Mouse (Mus musculus): ENCODE results near the gene Mill2. TPM values are rescaled to one million over a fixed set of nuclear protein-coding genes. Genes with fewer than 3 reads are reported as not detected.
"Not testable (repeated sequence)": the region's sequence is repeated elsewhere in the genome, so short reads cannot be mapped to it uniquely, and the experiment has no call there.

Gene Mill2
- polyA plus RNA-seq (2015; fragmentation: Nextera tagmentation; extraction: Ambion mirVana) = 0.11 and 0.34 TPM in 2 replicates

DNA sequence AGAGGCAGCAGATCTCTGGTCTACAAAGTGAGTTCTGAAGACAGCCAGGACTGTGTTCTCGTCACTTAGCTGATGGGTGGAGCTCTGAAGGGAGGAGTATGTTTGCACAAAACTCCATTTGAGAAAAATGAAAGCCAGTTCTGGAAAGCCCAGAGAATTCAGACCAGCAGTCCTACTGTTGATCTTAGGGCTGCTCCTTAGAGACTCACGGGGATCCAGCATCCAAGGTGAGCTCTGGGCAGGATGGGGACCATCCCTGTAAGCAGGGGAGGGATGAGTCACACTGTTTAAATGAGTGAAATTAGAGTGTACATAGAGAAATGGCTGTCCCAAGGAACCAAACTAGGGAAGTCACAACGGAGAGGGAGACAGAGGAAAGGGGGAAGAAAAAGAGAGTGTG, at the start of gene Mill2:
Gene Mill2 (plus strand): TSS at position 102 of the 400 bp plus-strand sequence.
- Histone ChIP-seq H3K4me3 (peak within 1 kb of the TSS; percentile 32), H3K9me3 (replicated peaks) (no peaks in the 10 kb centered on the region), H3K27ac (0 out of 2 replicates have a peak within 1 kb of the TSS, but pooled peaks have one; percentile 3), H3K4me1 (0 out of 2 replicates have a peak, but pooled peaks cover 4% of the 10 kb centered on the region), H3K27me3 (no peaks in the 10 kb centered on the region), H3K4me2 (peak within 1 kb of the TSS; percentile 63), H3K9ac (peak within 1 kb of the TSS; percentile 55), H3K36me3 (ENCODE audit: poor library complexity, severe bottlenecking) (no peaks in the 10 kb centered on the region)
- no peak for ATAC-seq
- WGBS = 19% methylated on average over 3 of the region's 3 CpGs

DNA sequence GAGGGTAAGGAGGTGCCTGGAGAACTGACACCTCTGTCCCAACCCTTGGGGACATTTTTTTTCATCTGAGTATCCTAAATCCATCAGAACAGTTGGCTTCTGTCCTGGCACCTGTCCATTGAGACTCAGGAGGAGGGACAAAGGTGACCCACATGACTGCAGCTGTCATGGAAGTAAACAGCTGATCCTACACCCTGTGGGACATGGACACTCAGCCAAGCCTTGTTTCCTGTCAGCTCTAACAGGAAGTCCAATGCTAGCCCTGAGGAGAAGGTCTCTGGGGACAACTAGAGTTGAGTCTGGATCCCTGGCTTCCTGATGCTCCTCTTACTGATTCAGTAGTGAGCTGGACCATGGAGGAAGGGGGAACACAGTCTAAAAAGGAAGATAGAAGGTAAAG, 49.1 kb upstream of the Mill2 start:
- H3K27me3 ChIP-seq; H3K9ac ChIP-seq; H3K27ac ChIP-seq; H3K4me2 ChIP-seq; H3K4me3 ChIP-seq; H3K9me3 ChIP-seq (replicated peaks); H3K36me3 ChIP-seq (ENCODE audit: poor library complexity, severe bottlenecking); ATAC-seq; H3K4me1 ChIP-seq: not testable (repeated sequence)

DNA sequence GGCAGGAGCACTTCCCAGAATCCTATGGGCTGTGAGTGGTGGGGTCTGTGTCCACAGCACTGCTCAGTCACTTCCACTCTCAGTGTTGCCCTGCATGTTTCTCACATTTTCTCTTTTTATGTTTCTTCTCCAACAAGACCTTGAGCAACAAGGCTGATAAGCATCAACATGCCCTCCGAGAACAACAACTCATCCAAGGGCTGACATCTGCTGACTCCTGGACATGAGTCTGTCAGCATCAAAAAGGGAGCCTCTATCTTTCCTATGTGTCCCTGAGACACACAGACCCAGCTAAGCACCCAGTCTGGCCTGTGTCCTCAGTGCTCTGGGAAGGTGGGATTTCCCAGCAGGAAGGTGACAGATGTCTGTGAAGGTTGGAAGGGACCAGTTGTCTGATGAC, 41.3 kb upstream of the Mill2 start, which contains the start of gene Psg19:
Gene Psg19 (minus strand): TSS at position 101 of the 400 bp plus-strand sequence.
- H3K4me2 ChIP-seq = no peak within 1 kb of the TSS
- no peak for ATAC-seq
- no peak within 1 kb of the TSS for H3K9ac ChIP-seq

DNA sequence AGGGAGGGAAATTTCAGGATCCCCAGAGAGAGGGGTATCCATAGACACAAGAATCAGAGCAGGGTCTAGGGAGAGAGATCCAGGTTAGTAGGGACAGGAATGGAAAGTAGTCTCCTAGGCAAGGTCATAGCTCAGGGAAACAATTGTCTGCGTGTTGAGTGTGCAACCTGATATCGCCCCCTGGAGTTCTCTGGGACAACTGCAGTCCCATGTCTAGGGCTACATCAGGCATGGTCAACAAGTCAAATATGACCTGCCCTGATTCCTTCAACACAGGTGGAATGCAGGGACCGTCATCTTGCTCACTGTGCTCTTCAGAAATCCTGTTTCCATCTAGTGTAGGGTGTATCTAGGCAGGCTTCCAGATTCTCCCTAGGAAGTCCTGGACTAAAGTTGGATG, 40.6 kb upstream of the Mill2 start:
- WGBS = 45% methylated on average over 3 of the region's 3 CpGs
- Histone ChIP-seq H3K4me2 (no peak overlapping the region), H3K4me3 (no peak overlapping the region), H3K27me3 (no peaks in the 10 kb centered on the region), H3K4me1 (no peaks in the 10 kb centered on the region), H3K9me3 (replicated peaks) (no peaks in the 10 kb centered on the region), H3K36me3 (ENCODE audit: poor library complexity, severe bottlenecking) (no peaks in the 10 kb centered on the region), H3K27ac (no peak overlapping the region), H3K9ac (no peak overlapping the region)
- no peak for ATAC-seq

More for the DNA sequence above, 41.3 kb upstream of the Mill2 start, which contains the start of gene Psg19:
- no peak within 1 kb of the TSS for H3K4me3 ChIP-seq
- no peak within 1 kb of the TSS for H3K27ac ChIP-seq
- H3K36me3 ChIP-seq (ENCODE audit: poor library complexity, severe bottlenecking) = no peaks in the 10 kb centered on the region
- no peaks in the 10 kb centered on the region for H3K27me3 ChIP-seq
- WGBS = 88% methylated on average over 1 of the region's 1 CpGs
- no peaks in the 10 kb centered on the region for H3K9me3 ChIP-seq (replicated peaks)
- H3K4me1 ChIP-seq = no peaks in the 10 kb centered on the region

DNA sequence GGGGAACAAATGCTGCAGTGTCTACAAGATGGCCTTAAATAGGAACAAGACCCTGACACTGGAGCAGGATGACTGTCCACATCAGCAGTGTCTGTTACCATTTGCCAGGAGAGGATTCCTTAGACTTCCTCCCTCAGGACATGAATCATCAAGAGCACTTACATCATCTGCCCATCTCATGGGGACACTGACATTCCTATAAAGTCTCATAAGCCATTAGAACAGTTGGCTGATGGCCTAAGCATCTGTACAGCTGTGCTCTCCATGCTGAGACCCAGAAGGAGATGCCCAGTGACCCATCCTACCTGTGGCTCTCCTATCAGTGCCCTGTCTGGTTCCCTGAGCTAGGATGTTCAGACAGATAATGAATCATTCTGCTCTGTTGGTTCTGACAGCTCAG, 36.2 kb upstream of the Mill2 start:
- Histone ChIP-seq H3K27me3 (no peaks in the 10 kb centered on the region), H3K27ac (no peak overlapping the region)

DNA sequence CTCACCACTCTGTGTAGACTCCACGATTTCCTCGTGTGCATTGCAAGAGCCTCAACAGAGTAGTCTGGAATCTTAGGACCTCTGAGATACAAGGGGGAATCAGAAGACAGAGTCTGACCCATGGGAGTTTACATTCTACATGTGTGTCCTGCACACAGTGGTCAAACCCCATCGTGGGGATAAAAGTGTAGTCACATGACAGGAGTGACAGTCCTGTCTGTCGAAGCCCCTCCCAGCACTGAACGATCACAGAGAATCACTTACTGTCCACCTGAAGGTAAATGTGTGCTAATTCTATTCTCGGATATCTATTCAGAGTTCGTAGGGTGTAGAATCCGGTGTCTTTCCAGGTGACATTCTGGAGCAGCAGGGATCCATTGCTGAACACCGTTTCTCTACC, 21.5 kb upstream of the Mill2 start:
- no peaks in the 10 kb centered on the region for H3K36me3 ChIP-seq (ENCODE audit: poor library complexity, severe bottlenecking)
- WGBS = 84% methylated on average over 9 of the region's 9 CpGs
- H3K4me1 ChIP-seq = no peaks in the 10 kb centered on the region
- no peak overlapping the region for H3K4me3 ChIP-seq
- H3K9me3 ChIP-seq (replicated peaks) = no peaks in the 10 kb centered on the region
- H3K27ac ChIP-seq = no peak overlapping the region
- ATAC-seq = no peak
- H3K4me2 ChIP-seq = no peak overlapping the region
- H3K27me3 ChIP-seq = no peaks in the 10 kb centered on the region
- H3K9ac ChIP-seq = no peak overlapping the region

More for the DNA sequence above, 36.2 kb upstream of the Mill2 start:
- Histone ChIP-seq H3K4me3 (no peak overlapping the region), H3K36me3 (ENCODE audit: poor library complexity, severe bottlenecking) (no peaks in the 10 kb centered on the region), H3K4me1 (no peaks in the 10 kb centered on the region), H3K4me2 (no peak overlapping the region), H3K9ac (no peak overlapping the region), H3K9me3 (replicated peaks) (no peaks in the 10 kb centered on the region)
- ATAC-seq = no peak

DNA sequence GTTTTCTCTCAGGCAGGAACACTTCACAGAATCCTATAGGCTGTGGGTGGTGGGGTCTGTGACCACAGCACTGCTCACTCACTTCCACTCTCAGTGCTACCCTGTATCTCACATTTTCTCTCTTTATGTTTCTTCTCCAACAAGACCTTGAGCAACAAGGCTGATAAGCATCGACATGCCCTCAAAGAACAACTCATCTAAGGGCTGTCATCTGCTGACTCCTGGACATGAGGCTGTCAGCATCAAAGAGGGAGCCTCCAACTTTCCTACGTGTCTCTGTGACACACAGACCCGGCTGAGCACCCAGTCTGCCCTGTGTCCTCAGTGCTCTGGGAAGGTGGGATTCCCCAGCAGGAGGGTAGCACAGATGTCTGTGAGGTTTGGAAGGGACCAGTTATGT, 18.3 kb upstream of the Mill2 start, which contains the start of gene Psg17:
Gene Psg17 (minus strand): TSS at position 101 of the 400 bp plus-strand sequence.
- Histone ChIP-seq H3K36me3 (ENCODE audit: poor library complexity, severe bottlenecking) (no peaks in the 10 kb centered on the region), H3K4me2 (no peak within 1 kb of the TSS), H3K9ac (no peak within 1 kb of the TSS), H3K9me3 (replicated peaks) (no peaks in the 10 kb centered on the region), H3K27ac (no peak within 1 kb of the TSS), H3K4me3 (no peak within 1 kb of the TSS), H3K27me3 (no peaks in the 10 kb centered on the region), H3K4me1 (no peaks in the 10 kb centered on the region)
- ATAC-seq = no peak
- WGBS = 66% methylated on average over 3 of the region's 3 CpGs

DNA sequence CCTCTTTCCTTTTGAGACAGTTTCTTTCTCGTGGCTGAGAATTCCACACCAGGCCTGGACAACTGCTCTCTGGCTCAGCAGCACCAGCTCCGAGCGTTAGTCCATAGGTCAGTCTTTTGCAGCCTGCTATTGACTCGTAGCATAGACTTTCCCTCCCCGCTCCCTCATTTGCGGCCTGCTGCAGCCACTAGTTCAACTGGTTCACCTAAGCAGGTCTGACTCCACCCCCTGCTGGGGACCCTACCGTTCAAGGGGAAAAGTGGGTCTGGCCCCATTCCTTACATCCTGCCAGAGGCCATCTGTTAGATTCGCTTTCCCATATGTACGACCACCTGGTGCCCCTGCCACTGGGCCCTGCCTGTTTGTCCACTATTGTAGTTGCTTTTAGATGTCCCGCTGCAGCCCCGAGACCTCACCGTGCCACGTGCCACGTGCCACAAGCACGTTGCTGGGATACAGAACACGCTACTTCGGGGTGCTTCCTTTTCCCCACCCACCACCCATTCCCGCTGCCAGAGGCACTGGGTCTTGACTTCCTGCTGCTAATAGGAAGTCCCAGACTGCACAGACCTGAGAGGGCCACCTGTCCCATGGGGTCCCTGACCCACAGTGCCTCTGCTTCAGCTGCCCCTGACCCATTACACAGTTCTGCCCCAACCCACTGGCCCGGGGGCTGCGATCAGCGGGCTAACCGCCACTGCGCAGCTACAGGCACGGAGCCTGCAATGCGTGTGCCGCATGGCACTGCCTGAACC, 11.8 kb upstream of the Mill2 start:
- Histone ChIP-seq H3K27me3 (no peaks in the 10 kb centered on the region), H3K27ac (no peak overlapping the region), H3K9me3 (replicated peaks) (no peaks in the 10 kb centered on the region), H3K4me2 (no peak overlapping the region), H3K9ac (no peak overlapping the region), H3K4me3 (no peak overlapping the region), H3K36me3 (ENCODE audit: poor library complexity, severe bottlenecking) (no peaks in the 10 kb centered on the region), H3K4me1 (no peaks in the 10 kb centered on the region)
- 61% methylated on average over 26 of the region's 26 CpGs for WGBS
- no peak for ATAC-seq

DNA sequence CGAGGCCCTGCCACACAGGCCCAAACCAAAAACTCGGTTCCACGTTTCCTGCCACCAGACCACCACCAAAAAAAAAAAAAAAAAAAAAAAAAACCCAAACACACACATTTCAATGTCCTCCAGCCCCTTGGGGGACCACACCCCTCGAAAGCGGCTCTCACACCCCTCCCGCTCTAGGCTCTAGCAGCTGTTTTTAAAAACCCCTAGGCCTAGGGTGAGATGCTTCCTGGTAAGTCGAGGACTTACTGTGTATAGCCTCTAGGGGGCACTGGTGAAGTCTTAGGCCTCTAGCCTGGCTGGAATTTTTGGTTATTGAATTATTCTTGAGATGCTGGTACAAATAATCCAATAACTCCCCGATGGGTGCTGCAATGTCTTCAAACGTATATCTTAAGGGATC, 11.2 kb upstream of the Mill2 start:
- WGBS = 65% methylated on average over 9 of the region's 9 CpGs
- no peak overlapping the region for H3K9ac ChIP-seq
- H3K4me1 ChIP-seq = no peaks in the 10 kb centered on the region

DNA sequence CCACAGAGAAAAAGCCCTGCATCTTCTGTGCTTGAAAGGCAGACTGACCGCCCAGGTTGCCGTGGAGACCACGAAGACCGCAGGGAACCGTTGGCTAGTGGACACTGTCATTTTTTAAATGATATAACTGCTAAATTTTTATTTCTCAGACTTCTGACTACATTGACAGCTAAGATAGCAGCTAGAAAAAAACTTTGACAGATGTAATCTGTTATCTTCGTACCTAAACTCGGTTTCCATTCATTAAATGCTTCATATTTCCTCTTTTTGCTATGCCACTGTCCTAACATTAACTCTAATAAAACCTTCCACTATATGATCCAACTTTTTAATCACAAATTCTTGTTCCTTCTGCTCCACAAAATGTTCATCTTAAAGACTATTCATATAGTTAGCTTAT, 10.2 kb upstream of the Mill2 start:
- H3K9me3 ChIP-seq (replicated peaks) = 0 out of 2 replicates have a peak, but pooled peaks cover 4% of the 10 kb centered on the region
- H3K9ac ChIP-seq = no peak overlapping the region
- no peak overlapping the region for H3K27ac ChIP-seq
- no peaks in the 10 kb centered on the region for H3K36me3 ChIP-seq (ENCODE audit: poor library complexity, severe bottlenecking)
- 89% methylated on average over 7 of the region's 7 CpGs for WGBS
- H3K4me1 ChIP-seq = no peaks in the 10 kb centered on the region
- no peak for ATAC-seq
- no peaks in the 10 kb centered on the region for H3K27me3 ChIP-seq
- H3K4me3 ChIP-seq = no peak overlapping the region
- H3K4me2 ChIP-seq = no peak overlapping the region

More for the DNA sequence above, 11.2 kb upstream of the Mill2 start:
- Histone ChIP-seq H3K36me3 (ENCODE audit: poor library complexity, severe bottlenecking) (no peaks in the 10 kb centered on the region), H3K27me3 (no peaks in the 10 kb centered on the region), H3K4me2 (no peak overlapping the region), H3K27ac (no peak overlapping the region), H3K9me3 (replicated peaks) (0 out of 2 replicates have a peak, but pooled peaks cover 4% of the 10 kb centered on the region), H3K4me3 (no peak overlapping the region)
- no peak for ATAC-seq

DNA sequence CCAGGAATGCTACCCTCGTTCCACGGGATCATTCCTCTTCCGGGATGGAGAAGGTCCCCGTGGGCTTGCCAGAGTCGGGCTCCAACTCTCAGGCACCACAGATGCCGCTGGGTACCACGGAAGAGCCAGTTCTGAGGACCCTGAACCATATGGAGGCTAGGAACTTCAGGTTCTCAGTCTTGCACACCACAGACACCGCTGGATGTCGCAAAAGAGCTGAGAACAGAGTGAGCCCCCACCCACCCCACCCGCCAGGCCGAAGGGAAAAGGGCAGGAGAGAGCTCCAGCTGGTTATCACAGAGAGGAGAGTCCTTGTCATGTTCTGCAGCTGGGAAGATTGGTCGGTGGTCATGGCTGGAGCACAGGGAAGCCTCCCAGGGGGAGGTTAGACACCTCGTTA, 7.5 kb upstream of the Mill2 start:
- no peak overlapping the region for H3K4me3 ChIP-seq
- no peak overlapping the region for H3K4me2 ChIP-seq
- 37% methylated on average over 13 of the region's 13 CpGs for WGBS
- H3K9me3 ChIP-seq (replicated peaks) = 0 out of 2 replicates have a peak, but pooled peaks cover 4% of the 10 kb centered on the region
- no peak overlapping the region for H3K9ac ChIP-seq
- H3K27me3 ChIP-seq = no peaks in the 10 kb centered on the region
- no peaks in the 10 kb centered on the region for H3K36me3 ChIP-seq (ENCODE audit: poor library complexity, severe bottlenecking)
- ATAC-seq = no peak
- H3K27ac ChIP-seq = no peak overlapping the region
- no peaks in the 10 kb centered on the region for H3K4me1 ChIP-seq

DNA sequence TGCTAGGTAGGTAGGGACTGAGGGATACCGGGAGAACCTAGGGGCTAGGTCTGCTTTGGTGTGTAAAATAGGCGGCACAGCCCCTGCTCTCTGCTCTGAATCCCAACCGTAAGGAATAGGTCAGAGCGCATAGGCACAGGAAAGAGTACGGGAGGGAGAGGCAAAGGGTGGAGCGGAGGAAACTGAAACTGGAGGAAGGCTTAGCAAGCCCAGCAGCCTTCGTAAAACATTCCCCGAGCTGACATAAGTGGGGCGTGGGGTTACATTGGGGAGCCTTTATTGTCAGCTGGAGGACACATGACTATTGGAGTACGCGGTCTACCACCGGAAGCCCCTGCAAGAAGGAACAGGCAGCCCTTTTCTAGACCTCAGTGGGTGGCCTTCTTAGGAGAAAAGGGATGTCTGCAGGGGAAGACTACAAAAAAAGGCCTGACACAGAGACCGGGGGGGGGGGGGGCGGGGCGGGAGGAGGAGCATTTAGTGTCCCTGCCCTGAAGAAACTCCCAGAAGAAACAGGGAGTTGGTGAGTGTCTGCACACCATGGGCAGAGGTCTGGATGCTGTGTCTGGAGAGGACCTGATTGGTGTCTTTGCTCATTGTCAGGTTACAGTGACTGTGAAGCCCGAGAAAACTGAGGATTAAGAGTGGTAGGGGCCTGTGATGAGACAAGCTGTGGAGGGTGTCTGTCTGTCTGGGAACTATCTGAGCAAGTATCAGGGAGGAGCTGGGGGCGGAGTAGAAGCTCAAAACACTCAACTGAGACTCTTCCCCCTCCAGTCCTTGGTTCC, 814 bp downstream of the Mill2 start:
- H3K4me2 ChIP-seq = peak overlapping the region; percentile 63
- H3K4me1 ChIP-seq = 0 out of 2 replicates have a peak, but pooled peaks cover 4% of the 10 kb centered on the region
- ATAC-seq = peak; percentile 45
- peak overlapping the region; percentile 32 for H3K4me3 ChIP-seq
- WGBS = 3% methylated on average over 14 of the region's 17 CpGs
- no peaks in the 10 kb centered on the region for H3K9me3 ChIP-seq (replicated peaks)
- no peaks in the 10 kb centered on the region for H3K36me3 ChIP-seq (ENCODE audit: poor library complexity, severe bottlenecking)
- 0 out of 2 replicates have a peak overlapping the region, but pooled peaks have one; percentile 3 for H3K27ac ChIP-seq
- peak overlapping the region; percentile 55 for H3K9ac ChIP-seq
- H3K27me3 ChIP-seq = no peaks in the 10 kb centered on the region
